Comparison of ENCODE assay signal across 11 mouse cellular contexts in genomic region chr1:71683736-71684135, GRCm38 (mm10). TPM values are rescaled to one million over a fixed set of nuclear protein-coding genes. Genes with fewer than 3 reads are reported as not detected.
A peak's percentile ranks its signal among the peaks of the same experiment; 100 is the strongest.
DNase-seq lines count a peak whose midpoint lies in the region; ATAC-seq and TF ChIP-seq lines count a peak whose summit lies in the region.
"Had no signal": no experiment of that assay in that cellular context is flagged by ENCODE, and none has a peak within 500 bp of the region (broad histone marks: within the 10 kb centered on the region; RNA-seq: fewer than 3 reads in every experiment).

No protein-coding gene starts in this region.

- no peak for TF ChIP-seq CTCF in lung, embryonic 14.5 days (IDR thresholded peaks at IDR 0.05; ENCODE audit: low read depth)

- no peaks in the 10 kb centered on the region for H3K27me3 ChIP-seq in lung, embryonic 14.5 days (ENCODE audit: insufficient read depth, low read length)
- H3K27me3 ChIP-seq in heart, embryonic 11.5 days (ENCODE audit: control insufficient read depth, insufficient read depth, low read length): no peaks in the 10 kb centered on the region
- no peaks in the 10 kb centered on the region for H3K27me3 ChIP-seq in lung, embryonic 16.5 days (ENCODE audit: control insufficient read depth, insufficient read depth, low read depth, low read length)
- H3K27me3 ChIP-seq: hindbrain, embryonic 13.5 days; neural tube, embryonic 12.5 days had no signal

- no peaks in the 10 kb centered on the region for H3K9me3 ChIP-seq in lung, embryonic 14.5 days (ENCODE audit: low read depth, low read length)
- H3K9me3 ChIP-seq in heart, embryonic 11.5 days (replicated peaks; ENCODE audit: control insufficient read depth, low read length): no peaks in the 10 kb centered on the region
- H3K9me3 ChIP-seq in lung, embryonic 16.5 days (ENCODE audit: control insufficient read depth, low read length): no peaks in the 10 kb centered on the region
- H3K9me3 ChIP-seq: hindbrain, embryonic 13.5 days; neural tube, embryonic 12.5 days had no signal

- no peak overlapping the region for H3K4me2 ChIP-seq in lung, embryonic 14.5 days
- H3K4me2 ChIP-seq in heart, embryonic 11.5 days: 0 out of 2 replicates have a peak overlapping the region, but pooled peaks have one; percentile 16
- no peak overlapping the region for H3K4me2 ChIP-seq in lung, embryonic 16.5 days (ENCODE audit: low read depth, low read length)
- H3K4me2 ChIP-seq: hindbrain, embryonic 13.5 days; neural tube, embryonic 12.5 days had no signal

- 0 out of 2 replicates have a peak, but pooled peaks cover 3% of the 10 kb centered on the region for H3K4me1 ChIP-seq in lung, embryonic 14.5 days (ENCODE audit: insufficient read depth)
- H3K4me1 ChIP-seq in heart, embryonic 11.5 days (ENCODE audit: control insufficient read depth, insufficient read depth, low read length): peaks cover 13% of the 10 kb centered on the region; the same call in 1 of the 2 replicates
- peaks cover 8% of the 10 kb centered on the region; the same call in 1 of the 2 replicates for H3K4me1 ChIP-seq in lung, embryonic 16.5 days (replicated peaks; ENCODE audit: control insufficient read depth, insufficient read depth, low read length)
- H3K4me1 ChIP-seq: hindbrain, embryonic 13.5 days had no signal

- H3K9ac ChIP-seq in lung, embryonic 14.5 days: no peak overlapping the region
- no peak overlapping the region for H3K9ac ChIP-seq in heart, embryonic 11.5 days (ENCODE audit: low read depth, low read length)
- no peak overlapping the region for H3K9ac ChIP-seq in lung, embryonic 16.5 days (ENCODE audit: low read length)
- H3K9ac ChIP-seq: hindbrain, embryonic 13.5 days; neural tube, embryonic 12.5 days had no signal

- no peaks in the 10 kb centered on the region for H3K36me3 ChIP-seq in lung, embryonic 14.5 days (ENCODE audit: insufficient read depth)
- no peaks in the 10 kb centered on the region for H3K36me3 ChIP-seq in heart, embryonic 11.5 days (ENCODE audit: control insufficient read depth, insufficient read depth, low read length)
- no peaks in the 10 kb centered on the region for H3K36me3 ChIP-seq in lung, embryonic 16.5 days (ENCODE audit: control insufficient read depth, insufficient read depth, low read length)
- H3K36me3 ChIP-seq: hindbrain, embryonic 13.5 days; neural tube, embryonic 12.5 days had no signal

- no peak overlapping the region for H3K4me3 ChIP-seq in lung, embryonic 14.5 days (ENCODE audit: low read depth, low read length)
- no peak overlapping the region for H3K4me3 ChIP-seq in heart, embryonic 11.5 days (ENCODE audit: low read depth, low read length)
- H3K4me3 ChIP-seq in lung, embryonic 16.5 days (ENCODE audit: low read length): no peak overlapping the region
- H3K4me3 ChIP-seq: hindbrain, embryonic 13.5 days; neural tube, embryonic 12.5 days had no signal

- WGBS in lung, embryonic 14.5 days: 31% methylated on average over 6 of the region's 6 CpGs
- 35% methylated on average over 6 of the region's 6 CpGs for WGBS in heart, embryonic 11.5 days (ENCODE audit: insufficient replicate concordance)
- 33% methylated on average over 6 of the region's 6 CpGs for WGBS in lung, embryonic 16.5 days

- ATAC-seq in lung, embryonic 14.5 days (ENCODE audit: insufficient read depth): peak; percentile 68; the same call in 1 of the 2 replicates
- no peak; the same call in 1 of the 2 replicates for ATAC-seq in heart, embryonic 11.5 days (replicated peaks; ENCODE audit: insufficient number of reproducible peaks, low FRiP score, low TSS enrichment)
- peak; percentile 73 for ATAC-seq in lung, embryonic 16.5 days (ENCODE audit: low read depth)

- DNase-seq in adrenal gland, adult 2 months: peak; percentile 14
- DNase-seq in adrenal gland, adult 18-20 months (ENCODE audit: low spot score in 2 of 2): no peak
- peak; percentile 78 for DNase-seq in lung, embryonic 14.5 days
- no peak for DNase-seq in lung, postnatal 14 days
- DNase-seq in right cerebral cortex, postnatal 10 days (ENCODE audit: low spot score in 2 of 2): no peak
- no peak for DNase-seq in spleen, postnatal 10 days (ENCODE audit: low spot score in 2 of 2)
- DNase-seq: left cerebral cortex, postnatal 4 days had no signal

- H3K27ac ChIP-seq in lung, embryonic 14.5 days (ENCODE audit: low read depth): no peak overlapping the region
- H3K27ac ChIP-seq in heart, embryonic 11.5 days (ENCODE audit: low read depth, low read length): 0 out of 2 replicates have a peak overlapping the region, but pooled peaks have one; percentile 35
- no peak overlapping the region for H3K27ac ChIP-seq in lung, embryonic 16.5 days (ENCODE audit: low read length)
- H3K27ac ChIP-seq: hindbrain, embryonic 13.5 days; neural tube, embryonic 12.5 days had no signal

RNA-seq across cellular contexts. Expression of gene Fn1, which starts 30.7 kb away (rescaled TPM):
- total RNA-seq in adrenal gland, adult 2 months (2021): 10 to 100 TPM; 45.0 to 50.5 TPM
- polyA plus RNA-seq in adrenal gland, adult 2 months (2012; rRNA removed): 32.5 and 44.7 TPM in 2 replicates
- total RNA-seq in adrenal gland, adult 18-20 months (2021): 10 to 100 TPM; 19.0 to 70.8 TPM
- polyA plus RNA-seq in lung, embryonic 14.5 days (2014; fragmentation: Nextera tagmentation; extraction: Ambion mirVana): 156 and 160 TPM in 2 replicates
- polyA plus RNA-seq in heart, embryonic 11.5 days (2014; fragmentation: Nextera tagmentation; extraction: Ambion mirVana): 332 and 395 TPM in 2 replicates
- polyA plus RNA-seq in lung, embryonic 16.5 days (2015; fragmentation: Nextera tagmentation; extraction: Ambion mirVana): 185 and 189 TPM in 2 replicates

Comparison
In these comparisons a context has a peak if more than half of its experiments do, and no peak if none do; other contexts are left out.
1. DNase-seq: peak in adrenal gland, adult 2 months (single experiment) and lung, embryonic 14.5 days (single experiment); none in adrenal gland, adult 18-20 months (0 of 2), lung, postnatal 14 days (single experiment), right cerebral cortex, postnatal 10 days (0 of 2) and spleen, postnatal 10 days (0 of 2).